Mouse (Mus musculus) gastrocnemius, adult 8-10 months (tissue): ENCODE results near the gene Olfr146. TPM values are rescaled to one million over a fixed set of nuclear protein-coding genes. Genes with fewer than 3 reads are reported as not detected.

Experiments used
- DNase-seq, 2 experiments: peaks; one replicate each; pipeline ENCODE4 v3.0.0; 2022; ENCODE audit warnings: low spot score in 2 of 2
- microRNA-seq: library from miRNA; unstranded; fragments of <30 nt; microRNA quantifications from one replicate; pipeline ENCODE4 v1.2.0, GENCODE M21; 2022
- total RNA-seq, 4 experiments: library from RNA; stranded (reverse); gene quantifications; 2 replicates each; pipeline ENCODE4 v1.2.4; 2022

Olfr146 gene
- not detected for total RNA-seq

DNA sequence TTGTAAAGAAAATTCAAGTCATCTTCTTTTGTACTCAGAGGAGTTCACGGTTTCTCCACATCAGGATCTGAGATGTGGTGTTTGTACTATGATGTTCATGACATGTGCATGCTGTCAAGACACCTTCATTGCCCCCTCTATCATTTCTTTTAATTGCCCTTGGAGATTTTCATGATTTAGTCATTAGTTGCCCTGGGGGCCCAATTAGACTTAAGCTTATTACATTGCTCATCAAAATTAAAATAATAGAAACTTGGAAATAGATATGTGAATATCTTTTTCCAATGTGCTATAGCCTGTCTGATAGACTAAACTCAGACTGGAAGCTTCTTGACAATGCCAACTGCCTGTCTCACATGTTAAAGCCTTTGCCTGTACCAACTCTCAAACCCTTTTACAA lies at the start of gene Olfr146:
Olfr146 (minus strand) TSS at position 101 of the 400 bp plus-strand sequence.
- no peak for DNase-seq

DNA sequence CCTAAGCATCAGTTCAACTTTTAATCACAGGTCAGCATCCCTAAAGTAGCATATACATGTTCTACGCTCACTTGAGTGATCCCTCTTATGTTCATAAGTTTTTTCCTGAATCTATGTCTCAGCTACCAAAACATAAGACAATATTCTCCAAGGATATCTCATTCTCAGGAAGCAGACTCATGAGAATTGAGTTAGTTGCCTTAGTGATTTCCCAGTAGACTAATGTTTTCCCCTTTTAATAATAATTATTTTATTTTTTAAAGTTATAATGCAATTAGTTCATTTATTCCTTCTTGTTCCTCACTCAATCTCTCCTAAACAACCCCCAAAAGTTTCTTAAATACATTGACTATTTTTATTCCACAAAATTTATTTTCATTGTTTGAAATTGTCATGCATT lies 41.7 kb upstream of the Olfr146 start, which contains the start of gene Olfr937:
Olfr937 (minus strand) TSS at position 101 of the 400 bp plus-strand sequence.
- DNase-seq, result no peak

DNA sequence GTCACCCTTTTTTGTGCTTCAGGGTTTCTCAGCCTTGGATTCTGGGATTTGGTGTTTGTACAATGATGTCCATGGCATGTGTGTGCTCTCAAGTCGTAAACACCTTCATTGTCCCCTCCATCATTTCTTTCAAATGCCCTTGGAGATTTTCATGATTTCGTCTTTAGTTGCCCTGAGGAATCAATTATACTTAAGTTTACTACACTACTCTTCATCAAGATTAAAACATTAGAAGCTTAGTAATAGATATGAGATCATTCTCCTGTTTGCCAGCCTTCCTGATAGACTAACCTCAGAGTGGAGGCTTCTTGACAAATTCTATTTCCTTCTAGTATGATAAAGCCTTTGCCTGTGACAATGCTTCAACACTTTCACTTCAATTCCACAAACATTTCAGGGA lies 23.6 kb downstream of the Olfr146 start, which contains the start of gene Olfr935:
Olfr935 (minus strand) TSS at position 101 of the 400 bp plus-strand sequence.
- no peak for DNase-seq

DNA sequence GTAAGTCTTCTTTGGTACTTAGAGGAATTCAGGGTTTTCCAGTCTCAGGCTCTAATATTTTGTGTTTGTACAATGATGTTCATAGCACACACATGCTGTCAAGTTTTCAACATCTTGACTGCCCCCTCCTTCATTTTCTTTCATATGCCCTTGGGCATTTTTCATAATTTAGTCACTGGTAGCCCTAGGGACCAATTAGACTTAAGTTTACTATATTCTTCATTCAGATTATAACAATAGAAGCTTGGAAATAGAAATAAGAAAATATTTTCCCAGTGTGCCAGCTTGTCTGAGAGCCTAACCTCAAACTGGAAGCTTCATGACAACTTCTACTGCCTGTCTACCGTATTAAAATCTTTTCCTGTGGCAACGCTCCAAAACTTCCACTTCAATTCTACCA lies 35.0 kb downstream of the Olfr146 start, which contains the start of gene Olfr934:
Olfr934 (minus strand) TSS at position 101 of the 400 bp plus-strand sequence.
- no peak for DNase-seq

DNA sequence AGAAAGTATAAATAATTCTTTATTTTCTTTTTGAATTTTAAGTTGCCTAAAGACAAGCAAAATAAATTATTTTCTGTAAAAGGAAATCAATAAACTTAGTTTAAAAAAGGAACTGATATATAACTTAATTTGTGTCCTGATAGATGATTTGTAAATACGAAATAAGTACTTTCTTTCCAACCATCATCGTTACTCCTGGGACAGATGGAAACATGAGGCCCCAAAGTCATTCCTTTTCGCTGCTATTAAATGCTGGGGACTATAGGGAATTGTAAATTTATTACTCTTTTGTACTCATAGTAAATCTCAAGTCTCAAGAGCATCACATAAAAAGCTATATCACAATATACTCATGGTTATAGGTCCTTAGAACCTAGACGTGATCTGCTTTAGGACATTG lies 51.2 kb downstream of the Olfr146 start, which contains the start of gene Olfr933:
Olfr933 (plus strand) TSS at position 301 of the 400 bp plus-strand sequence.
- DNase-seq, result no peak

Small RNA genes lying within 50 kb of the gene (microRNA-seq; reads per million reads assigned to microRNA genes)
- gene Gm25529, result not detected

Other genes with a start within 250 kb of the Olfr146 start
- gene Olfr922, start 208.8 kb downstream of the Olfr146 start, total RNA-seq, result not detected
- gene Olfr923, start 196.8 kb downstream of the Olfr146 start, total RNA-seq, result not detected
- gene Olfr924, start 178.9 kb downstream of the Olfr146 start, total RNA-seq, result not detected
- not detected for gene Olfr26, start 168.3 kb downstream of the Olfr146 start, total RNA-seq
- gene Olfr926, start 146.3 kb downstream of the Olfr146 start, total RNA-seq, result not detected
- gene Olfr930, start 93.6 kb downstream of the Olfr146 start, total RNA-seq, result not detected
- gene Olfr933, start 51.1 kb downstream of the Olfr146 start, total RNA-seq, result not detected
- not detected for gene Olfr934, start 35.1 kb downstream of the Olfr146 start, total RNA-seq
- gene Olfr935, start 23.7 kb downstream of the Olfr146 start, total RNA-seq, result not detected
- not detected for gene Olfr937, start 41.6 kb upstream of the Olfr146 start, total RNA-seq
- not detected for gene Olfr938, start 55.5 kb upstream of the Olfr146 start, total RNA-seq
- gene Olfr27, start 104.8 kb upstream of the Olfr146 start, total RNA-seq, result not detected
- gene Olfr943, start 142.9 kb upstream of the Olfr146 start, total RNA-seq, result not detected
- gene Olfr944, start 178.5 kb upstream of the Olfr146 start, total RNA-seq, result not detected
- not detected for gene Olfr1537, start 226.6 kb upstream of the Olfr146 start, total RNA-seq